Mouse (Mus musculus) monocyte, adult 5-6 weeks (primary cell): ENCODE measurements around the gene Ftsj1. TPM values are rescaled to one million over a fixed set of nuclear protein-coding genes. Genes with fewer than 3 reads are reported as not detected.

Experiments used
- ATAC-seq: fragments of 153-309, 156-312 bp; replicated peaks from 2 replicates; pipeline ENCODE4 v1.8.0; 2017; ENCODE audit warnings: mild to moderate bottlenecking; ENCODE audit not compliant: low TSS enrichment, insufficient number of reproducible peaks, severe bottlenecking, poor library complexity, low FRiP score
- total RNA-seq: library from RNA; stranded (forward); fragments of 200-1000, 200-491, 200-594 nt; gene quantifications from 3 replicates; pipeline ENCODE4 v1.2.3, GENCODE M21; 2017

The Ftsj1 gene
- total RNA-seq, 1 experiment from 2014 or later, result 6.1 TPM

DNA sequence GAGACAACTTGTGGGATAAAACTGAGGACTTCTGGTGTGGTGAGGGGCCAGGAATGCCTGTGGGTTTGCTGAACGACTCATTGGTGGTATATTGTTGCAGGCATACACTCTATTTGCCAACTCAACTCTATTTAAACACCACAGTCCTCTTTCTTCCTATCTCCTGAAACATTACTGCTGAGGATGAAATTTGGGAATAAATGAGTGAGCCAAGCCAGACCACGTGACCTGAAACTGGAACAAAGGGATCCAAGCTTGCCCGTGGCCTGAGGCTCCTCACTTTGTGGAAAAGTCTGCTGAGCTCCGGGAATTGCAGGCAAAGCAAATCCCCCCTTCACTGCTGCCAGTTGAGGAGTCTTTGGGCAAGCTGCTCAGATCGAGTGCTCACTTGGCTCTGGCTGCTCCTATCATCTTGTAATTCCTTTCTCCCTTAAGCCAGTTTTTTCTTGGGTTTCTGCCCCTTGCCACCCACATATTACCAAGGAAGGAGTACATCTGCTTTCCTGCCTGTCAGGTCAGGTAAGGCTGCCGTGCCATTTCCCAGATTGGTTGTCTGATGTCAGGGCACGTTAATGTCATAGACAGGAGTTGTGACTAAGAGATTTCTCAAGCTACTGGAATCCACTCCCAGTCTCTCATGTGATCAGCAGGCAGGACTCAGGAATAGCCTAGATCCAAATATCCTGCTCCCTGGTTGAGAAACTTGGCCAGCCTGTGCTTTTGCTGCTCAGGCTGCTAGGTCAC, 29.4 kb downstream of the Ftsj1 start:
- no peak for ATAC-seq

DNA sequence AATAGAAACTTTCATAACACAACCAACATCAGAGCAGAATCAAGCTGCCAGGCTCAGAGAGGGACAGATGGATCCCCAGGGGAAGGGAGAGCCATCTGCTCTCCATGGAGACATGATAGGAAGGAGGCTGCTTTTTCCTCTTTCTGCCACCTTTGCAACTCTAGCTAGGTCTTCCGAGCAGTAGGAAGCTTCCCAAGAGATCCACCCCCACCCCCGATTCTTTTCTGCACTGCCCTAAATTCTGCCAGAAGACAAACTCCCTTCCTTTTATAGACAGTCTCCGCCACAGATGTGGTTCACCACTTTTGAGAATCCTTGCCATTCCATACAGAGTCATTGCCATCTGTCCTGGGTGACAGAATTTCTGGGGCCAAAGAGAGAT, 29.9 kb downstream of the Ftsj1 start:
- ATAC-seq, result no peak

DNA sequence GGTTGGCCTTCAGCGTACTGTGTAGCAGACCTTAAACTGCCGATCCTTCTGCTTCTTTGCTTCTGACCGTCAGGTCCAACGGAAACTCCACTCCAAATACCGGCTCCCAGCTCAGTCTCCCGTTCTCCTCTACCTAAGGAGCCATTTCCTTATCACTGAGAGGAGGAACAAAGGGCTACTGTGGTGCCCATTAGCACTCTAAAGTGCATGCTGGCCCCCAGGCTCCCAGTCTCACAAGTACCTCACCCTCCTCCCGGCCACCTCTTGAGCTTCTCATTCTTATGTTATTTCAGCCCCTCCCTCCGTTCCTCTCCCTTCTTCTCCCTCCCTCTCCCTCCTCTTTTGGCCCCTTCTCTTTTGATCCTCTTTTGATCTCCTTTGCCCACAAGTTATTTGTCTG, 32.6 kb downstream of the Ftsj1 start:
- ATAC-seq, result no peak

DNA sequence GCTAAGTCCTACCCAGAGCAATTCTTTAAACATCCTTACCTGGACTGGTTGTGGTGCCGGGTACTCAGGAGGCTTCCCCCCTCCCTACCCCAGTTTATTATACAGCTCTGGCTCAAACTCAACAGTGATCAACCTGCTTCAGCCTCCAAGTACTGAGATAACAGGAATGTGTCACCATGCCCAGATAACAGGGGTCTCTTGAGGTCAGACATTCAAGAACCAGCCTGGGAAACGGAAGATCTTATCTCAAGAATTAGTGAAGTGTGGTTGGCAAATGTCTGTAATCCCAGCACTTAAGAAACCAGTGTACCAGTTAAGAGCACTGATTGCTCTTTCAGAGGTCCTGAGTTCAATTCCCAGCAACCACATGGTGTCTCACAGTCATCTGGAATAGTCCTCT, 34.1 kb downstream of the Ftsj1 start:
- no peak for ATAC-seq

DNA sequence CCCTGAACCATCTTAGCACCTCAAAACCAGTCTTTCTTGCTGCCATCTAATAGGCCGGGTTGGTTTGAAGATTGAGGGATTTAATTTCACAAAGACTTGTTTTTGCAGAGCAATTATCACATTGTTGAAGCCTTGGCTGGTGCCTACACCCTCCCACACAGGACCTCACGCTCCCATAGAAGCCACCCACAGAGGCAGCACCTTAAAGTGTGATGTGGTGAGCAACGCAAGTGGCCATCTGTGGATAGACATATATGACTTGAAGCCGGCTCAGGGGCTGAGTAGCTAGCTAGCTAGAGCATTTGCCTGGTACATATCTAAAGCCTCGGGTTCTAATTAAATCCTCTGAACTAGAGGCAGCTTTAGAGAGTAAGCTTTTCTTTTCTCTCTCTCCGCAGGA, 34.8 kb downstream of the Ftsj1 start:
- ATAC-seq, result no peak

DNA sequence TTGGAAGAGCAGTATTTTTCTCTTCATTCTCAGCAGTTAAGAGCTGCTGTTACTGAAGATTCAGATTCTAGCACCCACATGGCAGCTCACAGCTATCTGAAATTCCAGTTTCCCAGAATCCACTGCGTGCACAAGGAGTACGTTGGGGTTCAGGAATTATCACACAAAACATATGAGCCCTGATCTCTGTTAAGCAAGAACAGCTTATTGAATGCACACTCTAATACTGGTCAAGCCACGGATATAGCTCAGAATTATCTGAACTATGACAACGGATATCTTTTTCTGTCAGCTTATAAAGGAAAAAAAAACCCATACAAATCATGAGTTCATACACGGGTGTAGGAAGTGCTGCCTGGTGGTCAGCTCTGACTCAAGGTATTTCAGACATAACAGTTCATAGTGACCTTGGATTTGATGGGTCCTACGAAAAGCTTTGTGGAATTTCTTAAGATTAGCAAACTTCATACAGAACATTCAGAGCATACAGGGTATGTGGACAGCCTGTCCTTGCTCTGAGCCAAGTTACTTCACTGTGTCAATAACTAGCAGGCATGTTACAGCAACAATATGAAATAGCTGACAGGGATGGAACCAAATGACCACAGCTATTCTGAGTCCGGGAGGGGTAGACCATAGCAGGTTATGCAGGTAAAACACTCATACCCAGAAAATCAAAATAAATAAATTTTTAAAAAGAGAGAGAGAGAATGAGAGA, 40.6 kb downstream of the Ftsj1 start:
- ATAC-seq, result no peak

DNA sequence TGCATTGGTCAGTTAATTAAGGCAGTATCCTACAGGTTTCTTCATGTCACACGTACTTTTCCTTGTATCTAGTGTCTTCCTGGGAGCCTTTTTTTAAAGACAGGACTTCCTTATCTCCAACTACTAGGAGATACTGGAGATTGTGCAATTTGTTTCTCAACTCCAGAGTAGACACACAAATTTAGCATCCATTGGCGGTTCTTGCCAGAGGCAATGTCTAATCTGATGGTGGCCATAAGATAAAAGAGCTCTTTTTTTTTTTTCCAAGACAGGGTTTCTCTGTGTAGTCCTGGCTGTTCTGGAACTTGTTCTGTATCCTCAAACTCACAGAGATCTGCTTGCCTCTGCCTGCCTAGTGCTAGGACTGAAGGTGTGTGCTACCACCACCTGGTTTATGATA, 42.5 kb downstream of the Ftsj1 start:
- no peak for ATAC-seq

DNA sequence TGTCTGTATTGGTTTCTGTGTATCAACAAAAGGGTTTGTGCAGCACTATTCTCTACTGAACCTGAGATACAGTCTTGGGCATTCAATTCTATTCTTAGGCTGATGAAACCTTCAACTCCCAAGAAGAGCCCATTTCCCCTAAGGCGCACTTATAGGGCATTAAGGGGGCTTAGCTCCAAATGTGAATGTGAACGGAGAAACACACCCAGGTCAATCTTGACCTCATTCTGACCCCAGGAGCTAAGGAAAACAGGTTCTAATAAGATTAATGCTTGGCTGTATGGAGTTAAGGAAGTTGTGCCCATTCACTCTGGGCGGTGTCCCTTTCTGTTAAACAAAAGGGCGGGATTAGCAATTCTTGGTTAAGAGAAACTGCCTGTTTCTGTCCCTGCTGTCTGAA, 45.0 kb downstream of the Ftsj1 start:
- ATAC-seq, result no peak

DNA sequence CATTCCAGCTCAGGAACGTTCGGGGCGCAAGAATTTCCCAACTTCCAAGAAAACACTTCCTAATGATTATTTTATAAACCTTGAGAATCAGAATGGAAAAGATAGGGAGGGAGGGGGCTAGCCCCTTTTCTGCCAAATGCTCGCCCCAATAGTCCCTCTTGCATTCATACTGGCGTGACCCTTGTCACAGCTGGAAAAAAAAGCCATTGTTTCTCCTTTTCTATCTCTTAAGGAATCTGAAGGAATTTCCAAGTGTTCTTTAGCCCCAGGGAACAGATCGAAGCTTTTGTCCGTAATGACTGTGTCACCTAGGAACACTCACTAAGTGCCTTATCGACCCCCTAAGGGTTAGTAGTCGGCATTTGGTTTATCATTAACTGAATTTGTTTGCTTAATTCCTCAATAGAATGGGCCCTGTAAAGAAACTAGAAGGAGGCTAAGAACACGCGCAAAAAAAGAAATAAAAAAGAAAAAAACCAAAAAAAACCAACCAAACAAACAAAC, 45.5 kb downstream of the Ftsj1 start:
- ATAC-seq, result no peak

DNA sequence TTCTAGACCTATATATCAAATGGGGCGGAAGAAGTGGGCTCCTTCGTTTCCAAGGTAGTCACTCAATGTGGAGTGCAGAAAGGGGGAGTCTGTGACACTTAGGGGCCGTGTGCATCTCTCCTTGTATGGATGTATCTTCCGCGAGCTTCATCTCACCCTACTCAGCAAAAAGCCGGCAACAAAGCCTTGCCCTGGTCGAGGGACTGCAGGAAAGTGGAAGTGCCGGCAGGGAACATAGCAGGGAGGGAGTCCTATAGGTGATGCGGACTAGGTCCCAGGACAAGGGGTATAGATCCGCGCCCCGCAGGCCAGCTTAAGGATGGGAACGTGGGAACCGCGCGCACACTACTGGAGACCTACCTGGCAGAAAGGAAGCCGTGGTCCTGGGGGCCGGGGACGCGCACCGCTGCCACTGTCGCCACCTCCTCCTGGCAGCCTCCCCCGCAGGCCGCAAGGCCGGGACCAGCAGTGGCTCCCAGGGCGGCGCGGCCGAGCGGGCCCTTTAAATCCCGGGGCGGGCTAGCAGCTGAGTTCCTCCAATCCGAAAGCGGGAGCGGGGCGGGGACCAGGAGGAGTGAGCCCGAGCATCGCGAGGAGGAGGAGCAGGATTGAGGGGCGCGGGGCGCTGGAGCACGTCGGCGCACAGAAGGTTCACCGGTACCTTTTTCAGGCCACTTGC, 46.1 kb downstream of the Ftsj1 start, which contains the start of gene Porcn:
Gene Porcn, minus strand, starts transcription at position 511 of the 679 bp plus-strand sequence.
- ATAC-seq, result no peak

DNA sequence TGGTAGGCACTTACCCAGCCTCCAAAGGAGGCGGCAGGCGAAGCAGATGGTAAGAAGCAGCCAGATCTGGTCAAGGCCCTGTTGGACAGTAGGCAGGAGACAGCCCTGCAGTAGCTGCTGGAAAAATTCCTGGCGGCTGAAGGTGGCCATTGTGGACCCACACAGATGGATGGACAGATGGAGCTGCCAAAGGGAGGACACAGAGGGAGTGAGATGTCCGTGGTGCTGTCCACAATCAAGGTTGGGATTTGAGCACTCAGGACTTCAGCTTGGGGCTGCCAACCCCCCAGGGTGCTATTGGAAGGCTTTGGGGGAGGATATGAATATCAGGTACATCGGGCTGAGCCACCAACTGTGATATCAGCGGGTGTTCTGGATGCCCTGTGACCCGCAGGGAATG, 46.7 kb downstream of the Ftsj1 start:
- no peak for ATAC-seq

DNA sequence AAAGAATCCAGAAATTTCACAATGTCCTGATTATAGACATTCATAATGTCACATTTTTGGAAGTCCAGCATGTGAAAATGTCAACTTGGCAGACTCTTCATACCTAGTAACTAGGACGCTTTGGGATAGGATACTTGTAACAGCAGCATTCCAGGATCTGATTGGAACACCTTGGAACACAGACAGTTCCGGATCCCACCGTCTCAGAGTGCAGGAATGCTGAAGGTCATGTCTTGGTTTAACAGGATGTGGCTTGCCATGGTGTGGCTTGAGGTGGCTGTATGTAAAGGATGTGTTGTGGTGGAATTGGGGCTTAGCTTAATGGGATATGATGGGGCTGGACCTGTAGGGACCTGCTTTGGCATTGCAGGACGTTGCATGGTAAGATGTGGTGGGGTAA, 47.1 kb downstream of the Ftsj1 start:
- no peak for ATAC-seq

DNA sequence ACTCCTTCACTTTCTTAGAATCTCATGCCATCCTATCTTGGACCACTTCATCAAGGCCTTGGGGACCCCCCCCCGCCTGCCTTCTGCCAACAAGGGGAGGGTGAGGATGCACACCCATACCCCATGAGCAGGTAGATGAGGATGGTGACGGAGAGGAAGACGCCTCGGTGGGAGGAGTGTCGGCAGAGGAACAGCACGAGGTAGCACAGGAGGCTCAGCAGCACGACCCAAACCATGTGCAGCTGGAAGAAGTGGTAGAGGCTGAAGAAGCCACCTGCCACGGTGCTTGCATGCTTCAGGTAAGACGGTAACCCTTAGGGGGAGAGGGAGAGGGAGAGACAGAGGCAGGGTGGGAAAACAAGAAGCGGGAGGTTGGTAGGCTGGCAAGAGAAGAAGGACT, 48.1 kb downstream of the Ftsj1 start:
- ATAC-seq, result no peak

DNA sequence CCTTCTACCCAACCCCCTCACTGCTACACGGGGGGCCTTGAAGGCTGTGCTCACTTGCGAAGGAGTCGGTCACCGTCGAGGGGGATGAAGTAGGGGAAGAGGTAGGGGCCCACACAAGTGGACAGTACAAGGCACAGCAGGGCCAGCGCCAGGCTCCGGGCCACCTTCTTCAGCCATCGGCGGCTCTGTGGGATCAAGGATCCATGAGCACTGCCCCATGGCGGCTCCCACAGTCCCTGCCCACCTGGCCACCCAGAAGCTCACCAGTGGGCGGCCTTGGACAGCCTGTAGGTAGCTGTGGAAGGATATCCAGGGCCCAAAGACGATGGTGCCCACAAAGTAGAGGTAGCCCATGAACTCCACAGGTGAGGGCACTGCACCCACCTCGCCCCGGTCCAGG, 49.1 kb downstream of the Ftsj1 start:
- no peak for ATAC-seq

DNA sequence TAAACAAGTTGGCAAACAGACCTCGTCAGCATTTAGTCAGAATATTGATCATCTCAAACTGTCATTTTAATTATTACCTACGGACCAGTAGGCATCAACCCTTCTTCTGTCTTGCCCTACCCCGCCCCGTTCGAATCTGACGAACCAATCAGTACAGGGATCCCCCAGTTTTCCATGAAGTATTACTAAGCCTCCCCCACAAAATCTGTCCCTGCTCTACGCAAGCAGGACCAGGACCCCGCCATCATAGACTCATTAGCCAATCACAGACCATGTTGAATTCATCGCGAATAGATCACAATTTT, 58.8 kb downstream of the Ftsj1 start, which contains the start of gene Ebp:
Gene Ebp, minus strand, starts transcription at position 94 of the 305 bp plus-strand sequence.
- ATAC-seq, result no peak

DNA sequence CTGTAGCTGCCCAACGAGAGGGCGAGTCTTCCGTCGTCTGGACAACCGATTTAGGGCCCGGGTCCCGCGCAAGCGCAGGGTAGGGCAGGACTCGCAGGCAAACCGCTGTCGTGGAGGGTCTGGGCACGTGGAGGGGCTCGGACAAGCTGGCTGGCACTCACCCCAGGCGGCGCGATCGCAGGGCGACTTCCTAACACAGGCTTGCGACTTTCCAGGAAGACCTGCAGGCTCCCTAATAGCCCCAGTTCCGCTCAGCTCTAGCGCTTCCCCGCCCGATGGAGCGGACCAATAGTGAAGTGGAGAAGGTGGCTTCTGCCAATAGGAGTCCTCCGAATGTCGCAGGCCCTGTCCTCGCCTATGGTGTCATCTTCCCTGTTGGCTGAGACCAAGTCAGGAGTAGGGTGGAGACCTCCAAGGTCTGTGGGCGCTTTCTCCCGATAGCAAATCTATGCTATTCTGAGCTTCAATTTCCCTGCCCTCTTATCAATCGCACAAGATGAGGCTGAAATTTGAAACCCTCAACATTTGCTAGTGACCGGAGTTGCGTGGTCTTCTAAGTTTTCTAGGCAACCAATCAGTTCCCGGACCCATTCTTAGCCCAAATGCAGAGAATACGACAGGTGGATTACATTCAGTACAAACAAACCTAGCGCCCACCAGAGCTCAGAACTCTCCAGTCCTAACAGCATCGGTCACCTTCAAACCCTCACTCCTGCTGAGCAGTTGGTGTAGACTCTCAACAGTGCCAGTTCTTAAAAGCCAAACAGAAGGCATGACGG, 59.4 kb downstream of the Ftsj1 start:
- ATAC-seq, result peak; percentile 99

DNA sequence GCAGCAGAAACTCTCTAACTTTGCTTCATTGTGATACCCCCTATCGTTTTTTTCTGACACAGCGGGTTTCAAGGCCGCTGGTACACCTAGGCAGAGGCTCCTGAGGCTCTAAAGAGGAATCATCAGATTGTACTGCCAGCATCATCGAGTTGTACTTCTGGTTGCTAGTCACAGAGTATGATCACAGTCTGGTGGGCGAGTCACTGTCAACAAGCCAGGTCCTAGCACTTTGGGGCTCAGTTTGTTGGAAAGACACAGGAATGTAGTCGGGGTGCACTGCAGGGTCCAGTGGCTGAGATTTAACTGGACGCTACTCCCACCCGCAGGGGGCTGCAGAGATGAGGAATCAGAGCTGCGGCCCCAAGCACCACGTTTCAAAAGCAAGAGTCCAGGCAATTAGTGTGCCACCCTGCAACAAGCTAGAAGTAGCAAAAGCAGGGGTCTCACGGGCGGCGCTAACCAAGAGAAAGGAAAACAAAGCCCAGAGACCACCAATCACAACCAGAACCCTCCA, 60.0 kb downstream of the Ftsj1 start:
- ATAC-seq, result no peak
